Mouse (Mus musculus) right cerebral cortex, postnatal 14 days (tissue): Measurements from ENCODE around the gene Rnf130.
"Not testable (repeated sequence)": the region's sequence is repeated elsewhere in the genome, so short reads cannot be mapped to it uniquely, and the experiment has no call there.

Experiments used
- DNase-seq: peaks from one replicate; pipeline ENCODE4 v3.0.0; 2022

The Rnf130 gene

DNA sequence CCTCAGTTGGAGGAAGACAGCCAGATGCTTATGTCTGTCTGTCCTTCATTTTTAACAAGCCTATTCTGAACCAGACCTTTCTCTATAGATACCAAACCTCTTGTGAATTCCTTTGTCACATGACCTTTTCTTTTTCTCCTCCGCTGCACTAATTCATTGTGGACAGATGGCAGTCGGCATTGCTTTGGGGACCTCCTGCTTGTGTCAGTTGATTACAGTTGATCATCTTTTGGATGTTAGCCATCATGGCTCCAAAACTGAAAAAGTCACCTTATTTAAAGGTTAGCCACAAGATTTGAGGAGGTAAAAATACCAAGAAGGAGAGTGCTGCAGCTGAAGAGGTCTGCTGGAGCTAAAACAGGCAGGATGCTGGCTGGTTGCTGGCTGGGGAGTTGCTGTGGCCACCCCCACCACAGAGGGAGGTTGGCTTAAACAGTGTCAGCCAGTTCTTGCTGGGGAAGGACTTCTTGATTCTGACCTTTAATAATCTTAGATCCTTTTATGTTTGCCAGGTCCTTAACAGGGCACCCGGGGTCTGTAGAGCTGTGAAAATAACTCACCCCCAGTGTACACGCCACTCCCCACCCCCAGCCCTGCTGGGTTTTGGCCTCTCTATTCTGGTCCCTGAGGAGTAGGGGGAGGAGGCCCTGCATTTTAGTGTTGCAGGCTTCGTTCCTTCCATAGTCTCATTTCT, 66.0 kb downstream of the Rnf130 start:
- no peak for DNase-seq

DNA sequence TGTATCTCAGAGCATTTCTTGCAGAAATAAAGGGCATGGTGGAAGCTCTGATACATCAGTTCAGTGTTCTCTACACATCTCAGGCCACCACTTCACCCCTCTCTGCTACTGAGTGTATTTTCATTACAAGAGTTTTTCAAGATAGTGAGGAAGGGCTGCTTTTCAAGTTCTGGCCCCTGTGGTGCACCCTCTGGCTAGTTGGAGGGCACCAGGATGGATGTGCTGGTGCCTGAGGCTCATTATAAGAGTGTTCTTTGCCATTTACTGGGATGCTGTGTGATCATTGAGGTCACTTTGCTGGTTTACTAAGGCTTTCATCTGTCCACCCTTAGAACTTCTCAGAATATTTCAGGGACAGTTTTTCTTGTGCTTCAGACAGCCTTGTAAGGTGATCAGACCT, 66.5 kb downstream of the Rnf130 start:
- no peak for DNase-seq

DNA sequence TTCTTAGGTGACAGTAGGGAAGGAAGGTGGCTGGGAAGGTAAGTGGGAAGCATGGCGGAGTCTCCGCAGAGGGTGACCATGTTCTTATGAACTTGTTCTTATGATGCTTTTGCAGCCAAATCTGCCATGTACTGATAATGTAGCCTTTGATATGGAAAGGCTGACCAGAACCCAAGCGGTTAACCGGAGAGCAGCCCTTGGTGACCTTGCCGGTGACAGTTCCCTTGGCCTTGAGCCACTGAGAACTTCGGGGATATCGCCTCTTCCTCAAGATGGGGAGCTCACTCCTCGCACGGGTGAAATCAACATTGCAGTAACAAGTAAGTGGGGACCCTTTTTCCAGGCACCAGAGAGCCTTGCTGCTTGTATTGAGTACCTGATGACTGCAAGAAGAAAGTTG, 70.5 kb downstream of the Rnf130 start:
- DNase-seq, result no peak

DNA sequence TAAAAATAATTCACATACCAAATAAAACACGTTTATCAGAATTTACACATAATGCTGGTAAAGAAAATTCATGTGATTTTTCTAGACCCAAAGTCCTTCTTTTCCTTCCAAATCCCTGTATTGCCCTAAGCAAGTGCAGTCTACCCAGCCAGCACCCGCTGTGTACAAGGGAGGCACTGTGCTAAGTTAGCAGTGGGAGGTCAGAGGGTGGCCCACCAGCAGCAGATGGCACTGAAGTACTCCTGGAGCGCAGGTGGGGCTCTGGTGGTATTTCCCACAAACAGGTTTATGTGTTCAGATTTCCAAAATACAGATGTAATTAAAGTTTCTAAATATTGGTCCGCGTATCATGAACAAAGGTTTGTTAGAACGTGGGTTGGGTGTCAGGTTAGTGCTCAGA, 71.9 kb downstream of the Rnf130 start:
- DNase-seq, result no peak

DNA sequence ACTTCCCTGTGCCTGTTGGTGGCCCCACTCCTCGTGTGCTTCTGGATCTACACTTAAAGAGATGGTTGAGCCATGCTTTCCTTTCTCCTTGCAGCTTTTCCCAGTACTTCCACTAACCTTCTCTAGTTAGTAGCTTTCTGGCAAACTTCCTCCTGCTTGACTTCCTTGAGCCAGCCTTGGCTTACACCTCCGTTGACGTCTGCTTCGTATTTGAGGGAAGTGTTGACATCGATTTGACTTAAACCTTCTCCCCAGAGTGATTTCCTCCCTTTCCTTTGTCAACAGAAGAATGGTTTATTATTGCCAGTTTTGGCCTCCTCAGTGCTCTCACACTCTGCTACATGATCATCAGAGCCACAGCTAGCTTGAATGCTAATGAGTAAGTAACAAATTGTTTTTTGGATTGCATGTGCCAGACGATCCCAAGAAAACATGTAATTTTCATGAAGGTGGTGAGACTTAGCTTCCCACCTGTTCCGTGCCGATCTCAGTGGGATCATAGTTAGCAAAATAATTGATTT, 73.9 kb downstream of the Rnf130 start:
- no peak for DNase-seq

DNA sequence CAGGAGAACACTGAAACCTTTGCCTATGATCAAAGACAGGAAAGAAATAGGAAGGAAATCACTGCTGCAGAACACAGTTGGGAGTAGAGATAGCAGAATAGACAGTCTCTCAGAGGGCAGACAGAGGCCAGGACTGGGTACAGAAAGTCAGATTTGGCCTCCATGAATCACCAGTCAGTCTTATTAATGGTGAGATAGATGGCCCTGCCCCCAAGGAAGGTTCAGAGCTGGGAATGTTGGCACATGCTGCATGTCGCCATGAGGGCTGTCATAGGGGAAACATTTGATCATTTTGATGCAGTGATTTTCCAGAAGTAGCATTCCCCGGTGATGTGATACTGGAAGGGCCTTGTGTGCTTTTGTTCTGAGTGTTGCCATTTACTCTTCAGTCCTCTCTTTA, 74.5 kb downstream of the Rnf130 start:
- DNase-seq, result no peak

DNA sequence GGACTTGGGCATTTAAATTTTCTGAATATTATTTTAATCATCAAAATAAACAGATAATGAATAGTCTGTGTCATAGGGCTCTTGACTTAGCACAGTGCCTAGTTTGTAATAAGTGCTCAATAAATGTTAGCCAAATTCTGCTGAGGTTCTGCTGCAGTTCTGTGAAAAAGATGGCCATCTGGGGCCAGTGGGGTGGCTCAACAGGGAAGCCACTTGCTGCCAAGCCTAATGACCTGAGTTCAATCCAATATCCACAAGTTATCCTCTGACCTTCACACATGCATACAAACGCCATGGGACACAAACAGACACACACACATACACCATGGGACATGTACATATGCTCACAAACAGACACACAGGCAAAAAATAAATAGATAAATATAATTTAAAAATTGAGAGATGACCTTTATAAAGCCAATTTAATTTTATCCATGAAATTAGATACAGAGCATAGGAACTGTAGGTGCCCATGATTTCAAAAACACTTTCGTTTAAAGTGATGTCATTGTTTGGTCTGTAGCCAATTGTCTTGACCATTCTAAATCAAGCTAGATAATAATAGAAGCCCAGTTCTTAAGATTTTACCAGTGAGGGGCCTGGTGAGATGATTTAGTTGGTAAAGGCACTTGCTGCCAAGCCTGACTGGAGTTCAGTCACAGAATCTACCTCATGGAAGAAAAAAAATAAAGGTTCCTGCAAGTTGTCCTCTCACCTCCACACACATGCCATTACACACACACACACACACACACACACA, 75.6 kb downstream of the Rnf130 start:
- DNase-seq, result no peak

DNA sequence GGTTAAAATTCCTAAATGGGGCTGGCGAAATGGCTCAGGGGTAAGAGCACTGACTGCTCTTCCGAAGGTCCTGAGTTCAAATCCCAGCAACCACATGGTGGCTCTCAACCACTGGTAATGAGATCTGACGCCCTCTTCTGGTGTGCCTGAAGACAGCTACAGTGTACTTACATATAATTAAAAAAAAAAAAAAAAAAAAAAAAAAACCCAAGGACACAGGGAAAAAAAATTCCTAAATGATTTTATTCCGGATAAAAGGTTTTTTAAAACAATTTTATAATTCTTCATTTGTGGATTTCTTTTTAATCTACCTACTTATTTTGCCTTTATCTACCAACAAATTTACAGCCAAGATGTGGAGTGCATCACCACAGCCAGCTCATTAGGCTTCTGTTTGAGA, 76.8 kb downstream of the Rnf130 start:
- DNase-seq, result not testable (repeated sequence)

DNA sequence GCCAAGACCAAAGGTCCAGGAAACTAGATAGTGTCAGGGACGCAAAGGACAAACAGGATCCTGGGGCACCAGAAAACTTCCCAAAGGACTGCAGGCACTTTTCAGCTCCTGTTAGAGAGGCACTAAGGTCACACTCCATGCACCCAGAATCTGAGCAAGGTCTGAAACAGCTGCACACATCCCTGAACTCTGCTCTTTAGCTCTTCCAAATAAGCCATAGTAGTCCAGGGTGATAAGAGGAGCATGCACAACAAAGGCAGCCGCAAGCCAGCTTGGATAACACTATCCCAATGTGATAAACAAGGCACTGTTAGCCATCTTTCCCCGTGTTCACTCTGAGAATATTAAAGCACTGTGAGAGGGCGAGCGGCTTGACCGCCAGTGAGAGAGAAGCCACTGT, 78.9 kb downstream of the Rnf130 start:
- DNase-seq, result no peak

DNA sequence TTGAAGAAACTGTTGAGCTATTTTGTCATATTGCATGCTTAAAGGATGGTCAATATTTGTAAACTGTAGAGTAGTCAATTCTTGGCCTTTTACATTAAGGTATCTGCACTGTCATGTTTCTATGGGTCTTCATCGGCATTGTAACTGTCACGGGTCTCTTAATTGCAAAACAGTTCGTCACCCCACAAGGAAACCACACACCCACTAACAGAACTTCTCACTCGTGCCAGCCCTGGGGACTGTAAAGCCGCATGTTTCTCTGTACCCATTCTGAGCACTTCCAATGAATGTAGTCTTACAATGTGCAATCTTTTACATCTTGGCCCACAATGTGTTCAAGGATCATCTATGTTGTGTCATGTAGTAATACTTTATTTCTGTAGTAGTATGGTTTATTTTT, 80.1 kb downstream of the Rnf130 start:
- DNase-seq, result no peak

DNA sequence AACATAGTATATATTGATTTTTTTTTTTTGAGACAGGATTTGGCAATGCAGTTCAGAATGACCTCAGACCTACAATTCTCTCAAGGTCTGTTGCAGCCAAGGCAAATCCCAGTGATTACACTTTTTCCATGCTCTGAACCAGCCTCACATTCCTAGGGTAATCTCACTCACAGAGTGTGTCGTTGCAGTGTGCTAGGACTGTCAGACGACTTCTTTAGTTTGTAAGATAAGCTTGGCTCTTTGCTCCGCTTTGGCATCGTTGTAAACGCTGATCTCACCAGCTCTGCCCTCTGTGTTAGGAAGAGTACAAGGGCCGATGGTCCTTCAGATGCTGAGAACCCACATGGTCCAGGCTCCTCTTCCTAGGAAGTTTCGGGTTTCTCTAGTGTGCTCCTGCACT, 80.9 kb downstream of the Rnf130 start:
- no peak for DNase-seq

DNA sequence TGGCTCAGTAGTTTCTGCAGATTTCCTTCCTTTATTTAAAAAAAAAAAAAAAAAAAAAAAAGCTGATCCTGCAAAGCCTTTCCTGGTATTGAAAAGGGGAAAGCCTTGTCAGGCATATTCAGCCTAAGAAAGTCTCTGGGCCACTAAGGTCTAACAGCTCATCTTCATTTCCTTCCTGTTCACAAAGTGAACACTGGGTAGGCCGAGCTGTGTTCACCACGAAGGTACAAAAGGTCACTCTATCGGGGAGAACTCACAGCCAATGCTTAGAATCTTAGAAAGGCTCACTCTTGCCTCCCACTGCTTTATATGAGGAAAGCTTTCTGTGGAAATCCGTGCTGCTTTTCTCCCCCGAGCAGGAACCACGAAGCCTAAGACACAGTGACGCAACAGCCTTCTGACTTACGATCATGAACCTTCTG, 83.7 kb downstream of the Rnf130 start:
- no peak for DNase-seq

DNA sequence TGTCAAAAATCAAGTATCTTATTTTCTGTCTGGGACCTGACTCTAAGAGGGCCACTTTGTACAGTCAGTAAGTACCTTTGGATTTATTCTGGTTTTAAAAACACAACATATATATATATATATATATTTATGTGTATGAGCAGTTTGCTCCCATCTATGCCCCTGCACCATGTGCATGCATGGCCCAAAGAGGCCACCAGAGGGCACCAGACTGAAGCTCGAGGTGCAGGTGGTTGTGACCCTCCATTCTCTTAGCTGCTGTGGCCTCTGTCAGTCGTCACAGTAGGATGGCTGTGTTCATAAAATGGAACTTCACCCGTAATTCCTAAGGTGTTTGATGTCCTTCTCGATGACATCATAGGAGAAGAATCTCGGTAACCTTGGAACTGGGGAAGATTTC, 89.2 kb downstream of the Rnf130 start:
- DNase-seq, result peak; percentile 66

DNA sequence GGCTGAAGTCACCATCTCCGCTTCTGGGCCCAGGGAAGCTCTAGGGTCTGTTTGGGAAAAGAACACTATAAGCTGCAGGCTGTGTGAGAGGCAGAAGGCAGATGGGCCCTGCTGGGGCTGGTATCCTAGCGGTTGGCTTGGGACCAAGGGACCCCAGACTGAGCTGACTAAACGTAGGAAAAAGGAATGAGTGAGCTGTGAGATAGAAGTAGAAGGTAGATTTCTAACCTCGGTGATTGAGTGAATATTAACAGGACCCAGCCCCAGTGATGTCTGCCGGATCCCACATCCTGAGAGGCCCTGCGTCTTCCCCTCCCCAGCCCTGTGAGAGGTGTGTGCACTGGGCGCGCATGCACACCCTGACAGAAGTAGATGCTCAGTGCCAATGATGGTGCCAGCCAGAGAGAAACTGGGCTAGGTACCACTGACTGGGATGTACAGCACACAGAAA, 97.5 kb downstream of the Rnf130 start:
- DNase-seq, result no peak

DNA sequence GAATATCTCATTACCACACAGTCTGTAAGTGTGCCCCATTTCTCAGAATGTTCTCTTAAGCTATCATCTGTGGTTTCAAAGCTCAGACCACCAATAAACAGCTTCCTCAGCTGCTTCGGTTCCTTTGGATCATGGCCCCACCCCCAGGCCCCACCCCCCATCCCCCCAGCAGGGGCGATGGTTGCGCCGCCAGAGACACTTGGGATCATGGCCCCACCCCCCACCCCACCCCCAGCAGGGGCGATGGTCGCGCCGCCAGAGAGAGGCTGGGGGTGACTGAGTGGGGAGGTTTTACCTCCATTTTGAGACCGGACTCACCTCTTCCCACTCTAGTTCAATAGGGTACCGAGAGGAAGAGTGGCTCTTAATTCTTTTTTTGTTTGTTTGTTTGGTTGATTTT, 102.6 kb downstream of the Rnf130 start:
- no peak for DNase-seq

DNA sequence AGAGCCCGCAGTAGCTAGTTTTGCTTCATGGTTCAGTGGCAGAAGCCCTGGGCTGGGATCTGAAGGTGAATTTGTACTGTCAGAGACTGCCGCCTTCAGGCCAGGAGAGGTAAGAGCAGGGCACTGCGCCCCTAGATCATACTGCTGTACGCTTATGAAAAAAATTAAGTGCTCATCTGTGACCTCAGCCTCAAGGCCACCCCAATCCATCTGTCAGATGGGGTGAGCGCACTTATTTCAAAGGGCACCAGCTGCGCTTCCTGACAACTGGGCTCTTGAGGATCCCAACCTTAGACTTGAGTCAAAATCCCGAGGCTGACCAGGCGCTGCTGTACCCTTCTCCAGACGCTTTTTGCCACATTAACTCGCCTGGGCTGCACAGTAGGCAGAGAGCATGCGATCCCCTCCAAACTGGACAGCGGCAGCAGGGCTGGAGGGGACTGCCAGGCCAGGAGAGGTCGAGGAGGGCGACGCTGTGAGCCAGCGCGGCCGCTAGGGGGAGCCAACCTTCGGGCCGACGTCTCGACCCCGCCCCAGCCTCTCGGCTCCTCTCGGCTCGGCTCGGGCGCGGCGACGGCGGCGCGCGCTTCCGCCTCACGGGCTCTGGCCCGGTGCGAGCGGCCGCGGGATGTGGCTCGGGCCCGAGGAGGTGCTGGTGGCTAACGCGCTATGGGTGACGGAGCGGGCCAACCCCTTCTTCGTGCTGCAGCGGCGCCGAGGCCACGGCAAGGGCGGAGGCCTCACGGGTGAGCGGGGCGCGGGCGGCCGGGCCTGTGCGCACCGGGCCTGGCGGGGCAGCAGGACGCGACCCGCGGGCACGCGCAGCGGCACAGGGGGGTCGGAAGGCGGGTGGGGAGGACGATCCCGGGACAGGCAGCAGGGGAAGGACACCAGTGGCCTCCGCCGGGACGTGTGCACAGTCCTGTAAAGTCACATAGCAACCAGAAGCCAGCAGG, 105.9 kb downstream of the Rnf130 start, which contains the start of gene Tbc1d9b:
Gene Tbc1d9b, plus strand, starts transcription at position 586 of the 956 bp plus-strand sequence.
- DNase-seq, result peak; percentile 90

DNA sequence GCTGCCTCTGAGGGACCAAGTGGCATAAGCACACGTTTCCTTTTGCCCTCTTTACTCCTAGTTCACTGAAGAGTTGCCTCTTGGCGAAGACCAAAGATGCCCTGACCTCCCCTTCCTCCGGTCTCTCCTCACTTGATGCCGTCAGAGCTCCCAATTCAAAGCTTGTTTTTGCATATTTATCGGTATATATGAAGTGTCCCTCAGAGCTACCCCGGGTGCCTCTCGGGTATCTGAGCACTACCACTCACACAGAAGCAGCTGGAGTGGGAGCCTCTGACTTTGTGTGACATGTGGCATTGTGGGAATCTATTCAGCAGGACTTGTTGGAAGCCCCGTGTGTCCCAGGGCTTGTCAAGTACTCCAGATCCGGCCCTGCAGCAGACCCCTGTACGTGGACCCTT, 106.7 kb downstream of the Rnf130 start:
- no peak for DNase-seq

DNA sequence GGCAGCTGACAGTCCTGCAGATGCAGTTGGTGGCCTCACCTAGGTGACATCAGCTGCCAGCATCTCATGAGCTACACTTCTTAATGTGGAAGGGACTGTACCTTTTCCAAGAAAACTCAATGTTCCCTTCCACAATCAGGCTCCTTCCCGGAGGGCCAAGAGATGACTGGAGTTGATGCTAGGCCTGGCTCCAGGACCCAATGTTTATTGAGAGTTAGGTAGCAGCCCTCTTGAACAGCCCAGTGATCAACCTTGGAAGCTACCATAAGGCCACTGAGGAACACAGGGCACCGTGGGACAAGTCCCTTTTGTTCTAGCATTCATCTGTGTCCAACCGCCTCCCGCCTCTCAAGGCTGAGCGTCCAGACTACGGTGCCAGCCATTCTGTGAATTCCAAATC, 107.1 kb downstream of the Rnf130 start:
- DNase-seq, result no peak

DNA sequence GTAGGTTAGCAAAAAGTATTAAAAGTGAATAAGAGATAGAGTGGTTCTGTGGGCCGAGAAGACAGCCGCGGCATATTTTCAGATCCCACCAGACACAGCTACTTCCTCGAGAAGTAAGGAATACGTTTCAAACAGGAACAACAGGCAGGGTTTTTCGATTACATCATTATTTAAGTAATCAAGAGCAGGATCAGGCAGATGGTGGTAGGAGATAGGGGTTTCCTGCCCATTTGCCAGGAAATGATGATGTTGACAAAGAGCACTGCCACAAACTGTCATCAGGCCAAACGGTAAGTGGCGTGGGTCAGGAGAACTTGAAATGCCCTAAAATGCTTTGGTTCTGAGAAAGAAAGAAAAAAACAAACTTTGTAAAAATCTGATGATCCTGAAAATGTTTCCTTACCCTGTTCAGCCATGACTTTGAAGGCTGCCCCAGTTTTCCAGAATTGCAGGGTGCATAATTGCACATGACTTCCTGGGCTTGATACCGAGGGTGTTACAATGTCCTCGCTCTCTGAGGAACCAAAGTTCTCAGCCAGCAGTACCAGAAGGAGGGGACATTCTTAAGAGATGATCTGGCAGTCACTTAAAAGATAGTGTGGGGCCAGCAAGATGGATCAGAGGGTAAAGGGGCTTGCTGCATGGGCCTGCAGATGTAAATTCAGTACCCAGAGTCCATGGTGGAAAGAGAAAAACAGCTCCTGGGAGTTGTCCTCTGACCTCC, 109.2 kb downstream of the Rnf130 start:
- no peak for DNase-seq

DNA sequence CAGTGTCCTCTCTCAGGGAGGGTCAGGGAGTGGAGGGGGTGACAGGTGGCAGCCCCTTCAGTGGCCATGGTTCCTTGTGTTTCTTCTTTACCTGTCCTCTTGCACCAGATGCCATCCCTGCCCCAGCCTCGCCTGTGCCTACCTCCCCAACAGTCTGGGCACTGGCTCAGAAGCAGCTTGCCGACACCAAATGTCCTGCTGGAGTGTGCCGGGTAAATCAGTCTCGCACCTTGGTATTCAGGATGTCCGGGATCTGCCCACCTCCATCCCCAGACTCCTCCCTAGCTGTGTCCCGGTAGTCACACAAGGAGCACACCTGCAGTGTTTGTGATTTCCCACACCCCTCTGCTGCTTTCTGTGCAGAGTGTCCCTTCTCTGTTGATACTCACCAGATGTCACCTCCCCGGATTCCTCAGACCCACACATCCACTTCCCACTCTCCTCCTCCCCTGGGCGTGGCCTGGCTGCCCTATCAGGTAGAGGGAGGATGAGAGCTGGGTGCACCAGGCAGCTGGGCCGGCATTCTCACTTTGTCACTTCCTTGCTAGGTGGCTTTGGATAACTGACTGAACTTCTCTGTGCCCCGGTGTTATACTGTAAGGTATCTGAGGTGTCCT, 113.2 kb downstream of the Rnf130 start:
- no peak for DNase-seq

DNA sequence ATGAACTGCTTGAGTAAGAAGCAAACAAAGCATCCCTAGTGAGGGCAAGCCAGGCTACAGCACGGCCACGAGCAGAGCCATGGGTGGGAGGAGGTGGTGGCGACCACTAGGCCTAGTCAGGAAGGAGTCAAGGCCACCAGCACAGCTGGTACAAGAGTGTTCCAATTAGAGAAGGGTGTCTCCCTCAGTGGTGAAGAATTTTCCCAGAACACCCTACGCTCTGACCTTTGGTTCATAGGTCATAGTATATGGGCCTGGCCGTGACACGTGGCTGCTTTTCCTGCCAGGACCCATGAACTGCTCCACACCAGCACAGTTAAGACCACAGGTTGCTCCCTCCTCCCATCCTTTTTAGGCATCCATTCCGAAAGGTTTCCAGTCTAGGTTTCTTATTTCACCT, 114.4 kb downstream of the Rnf130 start:
- no peak for DNase-seq

DNA sequence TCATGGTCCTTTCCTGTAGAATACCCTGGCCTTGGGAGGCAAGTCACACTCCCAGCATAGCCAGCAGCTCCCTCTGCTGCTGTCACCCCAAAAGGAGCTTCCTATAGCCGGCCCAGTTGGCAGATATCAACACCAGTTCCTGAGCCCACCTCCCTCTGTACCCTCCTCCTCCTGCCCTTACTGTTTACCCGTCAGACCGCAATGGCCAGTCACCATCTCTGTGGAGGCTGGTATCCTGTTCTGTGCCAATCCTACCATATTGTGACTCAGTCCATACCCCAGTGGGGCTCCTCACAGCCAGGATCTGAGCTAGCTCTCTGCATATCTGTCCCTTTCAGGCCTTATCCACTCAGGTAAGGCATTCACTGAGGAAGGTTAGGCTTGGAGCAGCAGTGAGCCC, 120.4 kb downstream of the Rnf130 start:
- DNase-seq, result no peak
